Mouse (Mus musculus) kidney, postnatal 0 days (tissue): ENCODE results near the gene Abhd2. TPM values are rescaled to one million over a fixed set of nuclear protein-coding genes. Genes with fewer than 3 reads are reported as not detected.

Experiments
- ATAC-seq: fragments of 200-750 bp; cut with Nextera tagmentation; replicated peaks from 2 replicates; pipeline ENCODE4 v1.8.0; 2017; ENCODE audit warnings: low read depth, moderate number of reproducible peaks, moderate TSS enrichment, moderate library complexity; ENCODE audit not compliant: low FRiP score
- DNase-seq: peaks from one replicate; pipeline ENCODE4 v3.0.0-alpha.2; 2016; ENCODE audit warnings: low spot score
- H3K27ac ChIP-seq: fragments of 300-500 bp; sonication (generic); 2 replicates; pipeline ENCODE4 v1.5.1; 2014; ENCODE audit warnings: mild to moderate bottlenecking
- H3K27me3 ChIP-seq: fragments of 300-500 bp; sonication (generic); 2 replicates; pipeline ENCODE4 v1.6.1; 2014; ENCODE audit warnings: low read length, mixed read lengths; ENCODE audit not compliant: insufficient read depth
- H3K36me3 ChIP-seq: fragments of 300-500 bp; sonication (generic); 2 replicates; pipeline ENCODE4 v1.6.1; 2014; ENCODE audit warnings: low read length, mixed read lengths; ENCODE audit not compliant: insufficient read depth
- H3K4me1 ChIP-seq: fragments of 300-500 bp; sonication (generic); replicated peaks from 2 replicates; pipeline ENCODE4 v1.6.1; 2014; ENCODE audit warnings: antibody characterized with exemption, low read length, mixed read lengths; ENCODE audit not compliant: insufficient read depth
- H3K4me2 ChIP-seq: fragments of 300-500 bp; sonication (generic); 2 replicates; pipeline ENCODE4 v1.6.1; 2014; ENCODE audit warnings: mild to moderate bottlenecking, low read length, moderate library complexity, mixed read lengths
- H3K4me3 ChIP-seq: fragments of 300-500 bp; sonication (generic); replicated peaks from 2 replicates; pipeline ENCODE4 v1.5.1; 2014; ENCODE audit warnings: low read depth, low read length
- H3K9ac ChIP-seq: fragments of 300-500 bp; sonication (generic); 2 replicates; pipeline ENCODE4 v1.6.1; 2014; ENCODE audit warnings: low read depth, low read length
- H3K9me3 ChIP-seq: fragments of 300-500 bp; sonication (generic); replicated peaks from 2 replicates; pipeline ENCODE4 v1.6.1; 2016; ENCODE audit warnings: low read length, inconsistent platforms, mixed read lengths
- CTCF ChIP-seq: IDR thresholded peaks from 2 replicates; pipeline ENCODE4 v1.5.1; 2016; ENCODE audit warnings: antibody characterized with exemption, low read depth, mild to moderate bottlenecking, moderate library complexity
- WGBS: fragments of 180-500 bp; shearing (Covaris S2); extraction: QIAGEN DNeasy Blood & Tissue Kit; methylation state at CpG from one replicate; pipeline ENCODE4 v1.1.7; 2014; 5-methylcytosine and 5-hydroxymethylcytosine counted together
- polyA plus RNA-seq: library from polyadenylated mRNA; unstranded; fragments of >200 nt; fragmentation: Nextera tagmentation; extraction: Ambion mirVana; gene quantifications from 2 replicates; pipeline ENCODE4 v1.2.1, GENCODE M21; 2015

Gene Abhd2
- polyA plus RNA-seq, 1 experiment from 2014 or later: 17.6 TPM

DNA sequence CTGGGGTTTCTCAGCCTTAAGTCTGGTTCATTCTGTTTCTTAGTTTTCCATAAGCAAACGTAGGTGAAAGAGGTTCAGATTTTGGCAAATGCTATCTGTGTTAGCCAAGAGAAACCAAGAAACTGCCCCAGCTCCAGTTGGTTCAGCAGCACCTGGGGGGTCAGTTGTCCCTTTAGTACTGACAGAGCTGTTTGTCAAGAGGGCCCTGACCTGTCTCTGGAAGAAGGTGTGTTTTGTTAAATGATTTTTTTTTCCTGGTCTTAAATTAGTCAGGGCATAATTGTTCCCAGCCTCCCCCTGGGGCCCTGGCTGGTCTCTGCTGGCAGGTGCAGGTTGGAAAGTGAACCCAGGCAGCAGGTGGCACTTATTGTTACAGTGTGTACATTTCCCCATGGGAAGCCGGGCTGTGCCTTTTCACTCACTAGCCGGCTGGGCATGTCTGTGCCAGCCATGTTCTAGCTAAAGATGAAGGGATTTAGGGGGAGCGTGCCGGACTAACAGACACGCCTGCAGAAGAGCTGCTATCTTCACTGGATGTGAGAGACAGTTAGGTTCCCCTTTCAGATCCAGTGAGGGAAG lies 30.3 kb downstream of the Abhd2 start:
- H3K4me2 ChIP-seq: no peak overlapping the region
- H3K36me3 ChIP-seq: 0 out of 2 replicates have a peak, but pooled peaks cover under 1% of the 10 kb centered on the region
- peaks cover 18% of the 10 kb centered on the region for H3K4me1 ChIP-seq
- ATAC-seq: no peak
- no peaks in the 10 kb centered on the region for H3K9me3 ChIP-seq
- H3K4me3 ChIP-seq: no peak overlapping the region
- no peak for TF ChIP-seq CTCF
- no peak overlapping the region for H3K9ac ChIP-seq
- no peaks in the 10 kb centered on the region for H3K27me3 ChIP-seq
- no peak for DNase-seq
- 77% methylated on average over 6 of the region's 6 CpGs for WGBS
- H3K27ac ChIP-seq: no peak overlapping the region; the same call in 1 of the 2 replicates

GRCm38 (mm10) chr7:79308455-79309030 lies 35.5 kb downstream of the Abhd2 start:
- no peak overlapping the region for H3K9ac ChIP-seq
- peaks cover 36% of the 10 kb centered on the region for H3K4me1 ChIP-seq
- H3K4me2 ChIP-seq: no peak overlapping the region
- no peaks in the 10 kb centered on the region for H3K9me3 ChIP-seq
- H3K4me3 ChIP-seq: no peak overlapping the region
- WGBS: 56% methylated on average over 8 of the region's 8 CpGs
- 0 out of 2 replicates have a peak overlapping the region, but pooled peaks have one; percentile 72 for H3K27ac ChIP-seq
- no peak for TF ChIP-seq CTCF
- no peaks in the 10 kb centered on the region for H3K27me3 ChIP-seq
- H3K36me3 ChIP-seq: no peaks in the 10 kb centered on the region
- DNase-seq (no peak), ATAC-seq (0 out of 2 replicates have a peak, but pooled peaks have one; percentile 10)

DNA sequence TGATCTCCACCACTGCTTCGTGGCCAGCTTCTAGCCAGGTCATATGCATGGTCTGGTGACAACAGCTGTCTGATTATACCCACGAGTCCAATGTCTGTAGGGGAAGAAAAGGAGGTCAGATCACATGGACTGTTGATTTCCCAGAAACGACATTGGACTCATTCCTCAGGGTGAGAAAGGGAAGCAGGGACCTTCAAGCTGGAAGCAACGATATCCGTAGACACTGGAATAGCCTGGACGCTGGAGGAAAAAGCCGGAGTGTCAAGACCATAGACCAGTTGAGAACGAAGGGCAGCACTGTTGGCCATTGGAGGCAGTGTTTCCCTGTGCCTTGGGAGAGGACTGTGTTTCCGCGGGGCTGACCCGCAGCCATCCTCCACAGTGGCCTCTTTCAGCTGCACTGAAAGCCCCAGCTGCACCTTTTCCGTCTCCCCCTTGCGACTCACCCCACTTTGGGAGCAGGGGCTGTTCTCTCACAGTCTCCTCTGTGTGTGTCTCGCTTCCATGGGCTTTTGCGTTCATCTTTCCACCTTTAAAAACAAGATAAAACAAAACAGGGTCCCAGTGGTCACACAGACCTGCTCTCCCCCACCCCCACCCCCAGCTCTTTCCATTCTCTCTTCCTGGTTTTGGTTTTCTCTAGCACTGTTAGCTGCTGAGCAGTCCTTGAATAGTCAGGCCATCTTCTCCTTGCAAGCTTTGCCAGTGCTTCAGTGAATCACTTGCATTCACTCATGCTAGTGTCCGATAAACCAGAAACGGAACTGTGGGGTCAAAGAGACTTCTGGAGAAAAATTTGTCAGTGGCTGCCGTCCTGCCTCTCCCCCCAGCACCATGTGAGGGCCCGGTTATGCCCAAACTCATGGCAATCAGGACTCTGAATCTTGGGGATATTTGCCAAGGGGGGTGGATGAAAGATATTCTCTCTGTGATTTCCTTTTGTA lies 36.5 kb downstream of the Abhd2 start:
- peak; percentile 57 for DNase-seq
- H3K9ac ChIP-seq: no peak overlapping the region
- WGBS: 32% methylated on average over 19 of the region's 19 CpGs
- H3K4me3 ChIP-seq: no peak overlapping the region
- no peaks in the 10 kb centered on the region for H3K27me3 ChIP-seq
- H3K36me3 ChIP-seq: no peaks in the 10 kb centered on the region
- no peaks in the 10 kb centered on the region for H3K9me3 ChIP-seq
- peak; percentile 57 for ATAC-seq
- peak overlapping the region; percentile 72 for H3K27ac ChIP-seq
- H3K4me2 ChIP-seq: peak overlapping the region; percentile 37; the same call in 1 of the 2 replicates
- TF ChIP-seq CTCF: peak; percentile 57
- peaks cover 46% of the 10 kb centered on the region for H3K4me1 ChIP-seq

- Histone ChIP-seq H3K9ac (no peak overlapping the region), H3K27ac (peak overlapping the region; percentile 72; the same call in 1 of the 2 replicates), H3K9me3 (no peaks in the 10 kb centered on the region), H3K4me2 (no peak overlapping the region), H3K36me3 (no peaks in the 10 kb centered on the region), H3K4me1 (peaks cover 50% of the 10 kb centered on the region), H3K27me3 (no peaks in the 10 kb centered on the region), H3K4me3 (no peak overlapping the region)
- ATAC-seq (no peak), DNase-seq (no peak)
- TF ChIP-seq CTCF: no peak
- 68% methylated on average over 1 of the region's 1 CpGs for WGBS
Measured at GRCm38 (mm10) chr7:79310191-79310555, 37.2 kb downstream of the Abhd2 start.

GRCm38 (mm10) chr7:79311420-79311988 lies 38.5 kb downstream of the Abhd2 start:
- Histone ChIP-seq H3K27ac (no peak overlapping the region), H3K4me1 (peaks cover 42% of the 10 kb centered on the region), H3K36me3 (no peaks in the 10 kb centered on the region), H3K4me2 (no peak overlapping the region), H3K9me3 (no peaks in the 10 kb centered on the region), H3K9ac (no peak overlapping the region), H3K27me3 (no peaks in the 10 kb centered on the region), H3K4me3 (no peak overlapping the region)
- no peak for TF ChIP-seq CTCF
- DNase-seq: no peak
- WGBS: 87% methylated on average over 5 of the region's 5 CpGs
- ATAC-seq: no peak

DNA sequence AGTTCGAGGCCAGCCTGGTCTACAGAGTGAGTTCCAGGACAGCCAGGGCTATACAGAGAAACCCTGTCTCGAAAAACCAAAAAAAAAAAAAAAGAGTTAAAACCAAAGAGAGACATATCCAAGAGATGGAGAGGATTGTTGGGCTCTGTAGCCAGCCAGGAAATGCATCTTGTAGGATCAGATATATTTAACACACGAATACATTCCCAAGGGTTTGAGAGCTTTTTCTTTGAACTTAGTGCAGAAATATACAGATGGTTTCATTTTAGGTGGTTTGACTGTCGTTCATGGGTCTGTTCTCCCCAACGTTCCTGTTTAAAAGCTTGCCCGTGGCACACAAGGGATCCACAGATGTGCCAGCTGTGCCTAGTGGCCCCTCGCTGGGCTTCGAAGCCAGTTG lies 39.2 kb downstream of the Abhd2 start:
- ATAC-seq (no peak), DNase-seq (no peak)
- H3K4me2 ChIP-seq: no peak overlapping the region
- H3K27me3 ChIP-seq: no peaks in the 10 kb centered on the region
- 0 out of 2 replicates have a peak overlapping the region, but pooled peaks have one; percentile 19 for H3K9ac ChIP-seq
- TF ChIP-seq CTCF: no peak
- peaks cover 42% of the 10 kb centered on the region for H3K4me1 ChIP-seq
- 67% methylated on average over 7 of the region's 8 CpGs for WGBS
- H3K27ac ChIP-seq: peak overlapping the region; percentile 80
- H3K36me3 ChIP-seq: no peaks in the 10 kb centered on the region
- H3K9me3 ChIP-seq: no peaks in the 10 kb centered on the region
- H3K4me3 ChIP-seq: no peak overlapping the region
